Mouse (Mus musculus) liver, adult 2 months (tissue): ENCODE measurements around the gene Dnajc7. TPM values are rescaled to one million over a fixed set of nuclear protein-coding genes. Genes with fewer than 3 reads are reported as not detected.
A peak's percentile ranks its signal among the peaks of the same experiment; 100 is the strongest.

Source experiments
- DNase-seq: peaks from one replicate; pipeline ENCODE4 v3.0.0-alpha.2; 2011; ENCODE audit warnings: low read depth, low spot score; ENCODE audit errors: extremely low read depth
- H3K27ac ChIP-seq: fragments of 200-500 bp; replicated peaks from 2 replicates; pipeline ENCODE4 v1.5.1; 2012; ENCODE audit warnings: low read depth, mild to moderate bottlenecking, control low read depth, inconsistent platforms, low read length; ENCODE audit not compliant: insufficient read depth
- H3K27me3 ChIP-seq: fragments of 200-500 bp; 2 replicates; pipeline ENCODE4 v1.6.1; 2012; ENCODE audit warnings: mild to moderate bottlenecking, moderate library complexity, low read length, inconsistent platforms; ENCODE audit not compliant: control insufficient read depth, insufficient read depth
- H3K36me3 ChIP-seq: fragments of 200-500 bp; 2 replicates; pipeline ENCODE4 v1.6.1; 2012; ENCODE audit warnings: low read length, inconsistent platforms; ENCODE audit not compliant: control insufficient read depth, insufficient read depth
- H3K4me1 ChIP-seq: fragments of 200-500 bp; 2 replicates; pipeline ENCODE4 v1.6.1; 2011; ENCODE audit warnings: low read length; ENCODE audit not compliant: control insufficient read depth, insufficient read depth
- H3K4me3 ChIP-seq: fragments of 200-500 bp; 2 replicates; pipeline ENCODE4 v1.5.1; 2011; ENCODE audit warnings: low read depth, mild to moderate bottlenecking, control low read depth, low read length, moderate library complexity; ENCODE audit not compliant: insufficient read depth
- H3K79me2 ChIP-seq: fragments of 200-500 bp; 2 replicates; pipeline ENCODE4 v1.6.1; 2012; ENCODE audit warnings: inconsistent platforms, mild to moderate bottlenecking, low read length, moderate library complexity; ENCODE audit not compliant: control insufficient read depth, insufficient read depth
- H3K9ac ChIP-seq: fragments of 200-500 bp; 2 replicates; pipeline ENCODE4 v1.6.1; 2012; ENCODE audit warnings: low read depth, mild to moderate bottlenecking, control low read depth, inconsistent platforms, low read length
- CTCF ChIP-seq: fragments of 200-500 bp; IDR thresholded peaks from 2 replicates; pipeline ENCODE4 v1.5.1; 2011; ENCODE audit warnings: low read depth, low read length, control low read depth
- POLR2A ChIP-seq: fragments of 200-500 bp; IDR thresholded peaks from 2 replicates; pipeline ENCODE4 v1.6.1; 2011; ENCODE audit warnings: low read length, control low read depth; ENCODE audit not compliant: insufficient read depth; ENCODE audit errors: extremely low read depth
- WGBS: fragments of 180-500 bp; shearing (Covaris S2); methylation state at CpG from one replicate; pipeline ENCODE4 v1.1.7; 2018; 5-methylcytosine and 5-hydroxymethylcytosine counted together
- polyA plus RNA-seq: library from polyadenylated mRNA; depleted of rRNA; stranded (reverse); fragments of >200 nt; gene quantifications from 2 replicates; pipeline ENCODE4 v1.2.3, GENCODE M21; 2012
- total RNA-seq: library from RNA; depleted of rRNA; stranded (reverse); fragments of >200 nt; gene quantifications from 2 replicates; pipeline ENCODE4 v1.2.3, GENCODE M21; 2014

Dnajc7 gene
- total and polyA plus RNA-seq, 2 experiments = 16.1 to 44.7 TPM

GRCm38 (mm10) chr11:100576256-100576655, 43.7 kb downstream of the Dnajc7 start:
- 78% methylated on average over 21 of the region's 21 CpGs for WGBS
- H3K36me3 ChIP-seq = no peaks in the 10 kb centered on the region; the same call in 1 of the 2 replicates
- no peak overlapping the region for H3K27ac ChIP-seq
- H3K4me3 ChIP-seq = no peak overlapping the region
- peaks cover 3% of the 10 kb centered on the region; the same call in 1 of the 2 replicates for H3K4me1 ChIP-seq
- TF ChIP-seq CTCF (no peak), POLR2A (no peak)
- H3K79me2 ChIP-seq = no peaks in the 10 kb centered on the region
- H3K27me3 ChIP-seq = no peaks in the 10 kb centered on the region
- no peak overlapping the region; the same call in 1 of the 2 replicates for H3K9ac ChIP-seq
- DNase-seq = no peak

- H3K27me3 ChIP-seq = no peaks in the 10 kb centered on the region
- no peaks in the 10 kb centered on the region for H3K79me2 ChIP-seq
- H3K36me3 ChIP-seq = no peaks in the 10 kb centered on the region; the same call in 1 of the 2 replicates
- peak overlapping the region; percentile 92 for H3K9ac ChIP-seq
- H3K4me3 ChIP-seq = peak overlapping the region; percentile 82
- no peak for TF ChIP-seq CTCF
- TF ChIP-seq POLR2A = no peak
- peaks cover 3% of the 10 kb centered on the region; the same call in 1 of the 2 replicates for H3K4me1 ChIP-seq
- no peak for DNase-seq
- 58% methylated on average over 2 of the region's 2 CpGs for WGBS
- no peak overlapping the region for H3K27ac ChIP-seq
Observed at GRCm38 (mm10) chr11:100575484-100575855, 44.5 kb downstream of the Dnajc7 start.

- Histone ChIP-seq H3K9ac (peak within 1 kb of the TSS; percentile 92), H3K27ac (peak within 1 kb of the TSS; percentile 55), H3K4me3 (peak within 1 kb of the TSS; percentile 82), H3K4me1 (peaks cover 3% of the 10 kb centered on the region; the same call in 1 of the 2 replicates), H3K79me2 (no peaks in the 10 kb centered on the region), H3K27me3 (no peaks in the 10 kb centered on the region), H3K36me3 (no peaks in the 10 kb centered on the region)
- peak; percentile 80 for DNase-seq
- 2% methylated on average over 47 of the region's 47 CpGs for WGBS
- TF ChIP-seq CTCF (no peak), POLR2A (0 out of 2 replicates have a peak, but pooled peaks have one; percentile 48)
Observed at GRCm38 (mm10) chr11:100574708-100575483, 45.1 kb downstream of the Dnajc7 start, which contains the start of gene Cnp. TSS of gene Cnp (plus strand) at chr11:100574904.

- no peak overlapping the region for H3K9ac ChIP-seq
- no peak for DNase-seq
- peaks cover 3% of the 10 kb centered on the region; the same call in 1 of the 2 replicates for H3K4me1 ChIP-seq
- no peak for TF ChIP-seq CTCF
- no peak for TF ChIP-seq POLR2A
- no peak overlapping the region for H3K4me3 ChIP-seq
- no peaks in the 10 kb centered on the region for H3K79me2 ChIP-seq
- H3K27ac ChIP-seq = peak overlapping the region; percentile 55
- H3K36me3 ChIP-seq = no peaks in the 10 kb centered on the region
- H3K27me3 ChIP-seq = no peaks in the 10 kb centered on the region
- WGBS = 64% methylated on average over 3 of the region's 3 CpGs
Observed at GRCm38 (mm10) chr11:100574188-100574587, 45.8 kb downstream of the Dnajc7 start.

GRCm38 (mm10) chr11:100571202-100571567, 48.8 kb downstream of the Dnajc7 start:
- 18% methylated on average over 16 of the region's 16 CpGs for WGBS
- TF ChIP-seq CTCF (no peak), POLR2A (no peak)
- 0 out of 2 replicates have a peak overlapping the region, but pooled peaks have one; percentile 13 for H3K27ac ChIP-seq
- no peaks in the 10 kb centered on the region for H3K27me3 ChIP-seq
- H3K4me3 ChIP-seq = peak overlapping the region; percentile 27
- H3K79me2 ChIP-seq = no peaks in the 10 kb centered on the region
- H3K36me3 ChIP-seq = no peaks in the 10 kb centered on the region
- no peak for DNase-seq
- peaks cover 3% of the 10 kb centered on the region; the same call in 1 of the 2 replicates for H3K4me1 ChIP-seq
- peak overlapping the region; percentile 46 for H3K9ac ChIP-seq
